8 mouse cellular contexts compared by ENCODE assay signal in genomic region chr11:102643891-102644382, GRCm38 (mm10). TPM values are rescaled to one million over a fixed set of nuclear protein-coding genes. Genes with fewer than 3 reads are reported as not detected.
DNase-seq lines count a peak whose midpoint lies in the region; ATAC-seq lines count a peak whose summit lies in the region.
"Had no signal": no experiment of that assay in that cellular context is flagged by ENCODE, and none has a peak within 500 bp of the region (broad histone marks: within the 10 kb centered on the region; RNA-seq: fewer than 3 reads in every experiment).

No protein-coding gene starts in this region.

- peaks cover 48% of the 10 kb centered on the region for H3K4me1 ChIP-seq in heart, embryonic 15.5 days (replicated peaks)
- peaks cover under 1% of the 10 kb centered on the region for H3K4me1 ChIP-seq in midbrain, embryonic 13.5 days (replicated peaks)

- no peak overlapping the region for H3K9ac ChIP-seq in heart, embryonic 15.5 days
- no peak overlapping the region for H3K9ac ChIP-seq in midbrain, embryonic 13.5 days (replicated peaks)

- peak overlapping the region; percentile 89 for H3K27ac ChIP-seq in heart, embryonic 15.5 days
- no peak overlapping the region for H3K27ac ChIP-seq in midbrain, embryonic 13.5 days

- no peaks in the 10 kb centered on the region for H3K27me3 ChIP-seq in heart, embryonic 15.5 days
- H3K27me3 ChIP-seq in midbrain, embryonic 13.5 days, result no peaks in the 10 kb centered on the region

- no peaks in the 10 kb centered on the region for H3K9me3 ChIP-seq in heart, embryonic 15.5 days (replicated peaks)
- H3K9me3 ChIP-seq in midbrain, embryonic 13.5 days, result no peaks in the 10 kb centered on the region

- peak; percentile 86 for DNase-seq in NIH3T3 (ENCODE audit: low read depth)
- DNase-seq in adrenal gland, postnatal 25 days, result peak; percentile 44
- DNase-seq in lung, postnatal 36 days, result peak; percentile 83
- DNase-seq in right cerebral cortex, postnatal 14 days, result no peak
- no peak for DNase-seq in cerebellum, adult 8-10 months

- 16% methylated on average over 10 of the region's 10 CpGs for WGBS in heart, embryonic 15.5 days
- WGBS in midbrain, embryonic 13.5 days, result 60% methylated on average over 10 of the region's 10 CpGs

- no peak overlapping the region for H3K4me2 ChIP-seq in heart, embryonic 15.5 days
- H3K4me2 ChIP-seq in midbrain, embryonic 13.5 days (replicated peaks), result no peak overlapping the region

- H3K4me3 ChIP-seq in heart, embryonic 15.5 days, result no peak overlapping the region
- H3K4me3 ChIP-seq in midbrain, embryonic 13.5 days (replicated peaks), result no peak overlapping the region

- peak; percentile 86 for ATAC-seq in heart, embryonic 15.5 days (replicated peaks; ENCODE audit: insufficient number of reproducible peaks, insufficient read depth, low FRiP score, low read depth)
- ATAC-seq in midbrain, embryonic 13.5 days, result no peak

- no peaks in the 10 kb centered on the region for H3K36me3 ChIP-seq in heart, embryonic 15.5 days
- H3K36me3 ChIP-seq in midbrain, embryonic 13.5 days, result no peaks in the 10 kb centered on the region

RNA-seq across cellular contexts. Expression of gene Meioc, which starts 19.6 kb away (rescaled TPM):
- total RNA-seq in adrenal gland, postnatal 25 days (2021), result 0.06 TPM in 1 of 2 replicates, not detected in the other
- 0.45 and 0.57 TPM in 2 replicates for polyA plus RNA-seq in heart, embryonic 15.5 days (2015; fragmentation: Nextera tagmentation; extraction: Ambion mirVana)
- 0.04 and 0.05 TPM in 2 replicates for polyA plus RNA-seq in midbrain, embryonic 13.5 days (2015; fragmentation: Nextera tagmentation; extraction: Ambion mirVana)
- total RNA-seq: hematopoietic stem cell, adult 5-6 weeks had no signal

RNA-seq across cellular contexts. Expression of gene Fzd2, which starts 39.7 kb away (rescaled TPM):
- 3.8 and 4.9 TPM in 2 replicates for total RNA-seq in adrenal gland, postnatal 25 days (2021)
- polyA plus RNA-seq in heart, embryonic 15.5 days (2015; fragmentation: Nextera tagmentation; extraction: Ambion mirVana), result 15.1 and 20.4 TPM in 2 replicates
- polyA plus RNA-seq in midbrain, embryonic 13.5 days (2015; fragmentation: Nextera tagmentation; extraction: Ambion mirVana), result 10.8 and 13.2 TPM in 2 replicates
- total RNA-seq: hematopoietic stem cell, adult 5-6 weeks had no signal

RNA-seq across cellular contexts. Expression of gene Ccdc43, which starts 53.6 kb away (rescaled TPM):
- 23.3 and 29.1 TPM in 2 replicates for total RNA-seq in adrenal gland, postnatal 25 days (2021)
- polyA plus RNA-seq in heart, embryonic 15.5 days (2015; fragmentation: Nextera tagmentation; extraction: Ambion mirVana), result 30.7 and 33.9 TPM in 2 replicates
- polyA plus RNA-seq in midbrain, embryonic 13.5 days (2015; fragmentation: Nextera tagmentation; extraction: Ambion mirVana), result 41.6 and 49.1 TPM in 2 replicates

Comparison
In these comparisons a context has a peak if more than half of its experiments do, and no peak if none do; other contexts are left out.
1. DNase-seq: peak in NIH3T3 (single experiment), adrenal gland, postnatal 25 days (single experiment) and lung, postnatal 36 days (single experiment); none in right cerebral cortex, postnatal 14 days (single experiment) and cerebellum, adult 8-10 months (single experiment).